Mouse (Mus musculus): Measurements from ENCODE around the gene Olfr847.

The Olfr847 gene

GRCm38 (mm10) chr9:19378569-19378968 is at the start of gene Olfr847:
Gene Olfr847, minus strand, starts transcription at chr9:19378669.
- DNase-seq, result no peak

- DNase-seq, result no peak
Observed at GRCm38 (mm10) chr9:19363905-19364304, 14.6 kb downstream of the Olfr847 start, which contains the start of gene Olfr846. Gene Olfr846, minus strand, starts transcription at chr9:19364005.

- DNase-seq, result no peak
Observed at GRCm38 (mm10) chr9:19336157-19336556, 42.3 kb downstream of the Olfr847 start, which contains the start of gene Olfr845. Gene Olfr845, plus strand, starts transcription at chr9:19336457.

Data from retina, postnatal 1 day (tissue).